Mouse (Mus musculus) mouse embryonic stem cell (cell line): ENCODE results near the gene Uroc1.

Experiments used
- in situ Hi-C, 2 experiments: fragments of 300-500 bp; cut with MboI; formaldehyde crosslinking; loops; 1 replicate in 1 of 2; 3 replicates in 1 of 2; pipeline ENCODE4 v1.14.3; 2019 to 2020; ENCODE audit warnings: low sequenced_read_pairs in 2 of 2, low pct_unique_long_range_greater_than_20kb in 1 of 2, mixed read lengths in 1 of 2; ENCODE audit not compliant: unreplicated experiment in 1 of 2

Uroc1 gene

DNA sequence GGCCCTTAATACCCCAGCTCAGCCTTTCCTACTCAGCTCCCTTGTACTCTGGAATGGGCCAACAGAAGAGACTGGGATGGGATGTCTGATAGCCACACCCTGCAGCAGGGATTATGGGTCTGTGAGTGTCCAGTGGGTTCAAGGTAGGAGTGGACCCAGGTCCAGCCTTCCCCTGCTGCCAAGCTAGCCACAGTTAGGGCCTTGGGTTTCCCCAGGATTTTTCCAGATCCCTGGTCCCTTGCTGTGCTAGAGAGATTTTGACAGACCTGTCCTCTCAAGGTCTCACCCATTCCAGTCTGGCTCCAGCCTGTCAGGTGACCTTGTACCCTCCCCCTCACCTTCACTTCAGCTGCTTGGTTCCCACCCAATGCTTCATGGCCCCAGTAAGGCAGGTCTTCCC is 75.5 kb downstream of the Uroc1 start:
- in situ Hi-C loops, result no loop called here

DNA sequence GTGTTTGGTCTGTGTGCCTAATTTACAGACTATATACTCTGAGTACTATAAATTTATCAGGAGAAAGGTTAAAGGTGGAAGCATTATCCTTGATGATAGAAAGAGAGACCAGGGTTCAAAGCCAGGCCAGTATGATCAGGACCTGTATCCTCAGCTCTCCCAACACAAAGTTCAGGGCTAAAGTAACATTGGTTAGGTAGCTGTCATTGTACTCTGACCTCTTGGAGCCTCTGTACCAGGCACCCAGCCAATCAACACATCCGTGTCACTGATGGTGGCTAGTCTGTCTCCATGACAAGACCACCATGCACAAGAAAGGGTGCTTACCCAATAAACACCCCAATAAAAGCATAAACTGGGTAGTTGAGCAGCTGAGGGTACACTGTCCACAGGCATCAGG is 77.9 kb downstream of the Uroc1 start:
- in situ Hi-C loops, result no loop called here

DNA sequence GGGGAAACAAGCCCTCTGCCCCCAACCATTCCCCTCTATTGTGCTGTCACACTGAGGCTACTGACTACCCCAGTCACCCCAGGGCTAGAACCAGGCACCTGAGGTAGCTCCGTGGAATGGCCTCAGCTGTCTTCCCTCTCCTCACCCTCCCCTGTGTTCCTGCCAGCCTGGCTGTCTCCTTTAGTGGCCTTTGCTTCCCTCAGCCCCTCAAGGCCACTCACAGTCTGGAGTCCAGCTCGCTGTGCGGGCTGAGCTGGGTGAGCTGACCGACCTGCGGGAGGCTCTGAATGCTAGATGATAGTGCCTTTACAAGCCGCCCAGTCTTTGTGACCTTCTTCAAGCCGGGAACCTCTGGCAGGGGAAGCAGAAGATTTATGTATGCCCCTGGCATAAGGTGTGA is 78.8 kb downstream of the Uroc1 start:
- in situ Hi-C loops, result no loop called here
